Mouse (Mus musculus): ENCODE data around the gene 9030612E09Rik. TPM values are rescaled to one million over a fixed set of nuclear protein-coding genes. Genes with fewer than 3 reads are reported as not detected.

The 9030612E09Rik gene
- polyA plus RNA-seq, 1 experiment, result 0.15 TPM

DNA sequence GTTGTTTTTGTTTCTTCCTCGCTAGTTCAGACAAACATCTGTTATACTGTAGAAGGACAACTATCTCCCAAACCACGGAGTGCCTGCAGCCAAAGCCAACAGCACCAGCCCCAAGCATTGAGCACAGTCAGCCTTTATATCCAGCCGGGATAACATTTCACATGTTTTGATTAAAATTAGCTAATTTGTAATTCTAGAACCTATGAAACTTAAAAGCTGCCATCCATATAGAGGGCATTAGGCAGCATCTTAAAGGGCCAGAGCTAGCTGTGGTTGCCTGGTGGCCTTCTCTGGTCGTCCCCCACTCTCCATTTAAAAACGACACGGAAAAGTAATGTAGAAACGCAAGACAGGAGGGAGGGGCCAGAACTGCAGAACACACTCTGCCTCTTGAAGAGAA lies 2.4 kb upstream of the 9030612E09Rik start:
- peaks cover 4% of the 10 kb centered on the region for H3K4me1 ChIP-seq (ENCODE audit: control insufficient read depth, insufficient read depth, insufficient read length, low read length)
- WGBS, result 14% methylated on average over 7 of the region's 7 CpGs
- H3K27me3 ChIP-seq (ENCODE audit: control insufficient read depth, insufficient read depth, low read length), result peaks cover 49% of the 10 kb centered on the region
- no peak for TF ChIP-seq CTCF (IDR thresholded peaks at IDR 0.05; ENCODE audit: extremely low read depth, insufficient read length, insufficient replicate concordance, low read depth, low read length)
- no peak for TF ChIP-seq POLR2A (IDR thresholded peaks at IDR 0.05; ENCODE audit: low read depth, low read length)
- H3K36me3 ChIP-seq (ENCODE audit: control insufficient read depth, insufficient read depth, low read length), result no peaks in the 10 kb centered on the region
- H3K27ac ChIP-seq (ENCODE audit: insufficient read depth, low read depth, low read length), result no peak overlapping the region
- no peak overlapping the region for H3K4me3 ChIP-seq (ENCODE audit: low read depth, low read length)

DNA sequence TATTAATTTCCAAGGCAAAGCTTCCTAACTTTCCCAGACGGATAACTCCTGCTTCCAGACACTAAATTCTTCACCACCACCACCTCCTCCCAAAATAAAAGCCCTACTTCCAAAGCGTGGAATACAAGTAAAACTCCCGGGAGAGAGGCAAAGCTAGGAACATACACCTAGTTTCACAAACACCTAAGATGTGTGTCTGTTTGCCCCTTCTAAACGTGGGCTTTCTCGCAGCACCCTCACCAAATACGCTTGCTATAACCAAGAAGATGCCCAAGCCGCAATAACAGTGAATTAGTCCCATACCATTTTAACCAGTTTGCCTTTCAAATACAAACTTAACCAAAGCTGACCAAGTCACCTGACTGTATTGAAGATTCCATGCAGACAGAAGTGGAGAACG lies 1.9 kb upstream of the 9030612E09Rik start:
- Histone ChIP-seq H3K36me3 (ENCODE audit: control insufficient read depth, insufficient read depth, low read length) (no peaks in the 10 kb centered on the region), H3K27me3 (ENCODE audit: control insufficient read depth, insufficient read depth, low read length) (peaks cover 49% of the 10 kb centered on the region), H3K4me3 (ENCODE audit: low read depth, low read length) (no peak overlapping the region), H3K4me1 (ENCODE audit: control insufficient read depth, insufficient read depth, insufficient read length, low read length) (peaks cover 4% of the 10 kb centered on the region), H3K27ac (ENCODE audit: insufficient read depth, low read depth, low read length) (no peak overlapping the region)
- TF ChIP-seq POLR2A (IDR thresholded peaks at IDR 0.05; ENCODE audit: low read depth, low read length), result no peak
- WGBS, result 16% methylated on average over 8 of the region's 8 CpGs

DNA sequence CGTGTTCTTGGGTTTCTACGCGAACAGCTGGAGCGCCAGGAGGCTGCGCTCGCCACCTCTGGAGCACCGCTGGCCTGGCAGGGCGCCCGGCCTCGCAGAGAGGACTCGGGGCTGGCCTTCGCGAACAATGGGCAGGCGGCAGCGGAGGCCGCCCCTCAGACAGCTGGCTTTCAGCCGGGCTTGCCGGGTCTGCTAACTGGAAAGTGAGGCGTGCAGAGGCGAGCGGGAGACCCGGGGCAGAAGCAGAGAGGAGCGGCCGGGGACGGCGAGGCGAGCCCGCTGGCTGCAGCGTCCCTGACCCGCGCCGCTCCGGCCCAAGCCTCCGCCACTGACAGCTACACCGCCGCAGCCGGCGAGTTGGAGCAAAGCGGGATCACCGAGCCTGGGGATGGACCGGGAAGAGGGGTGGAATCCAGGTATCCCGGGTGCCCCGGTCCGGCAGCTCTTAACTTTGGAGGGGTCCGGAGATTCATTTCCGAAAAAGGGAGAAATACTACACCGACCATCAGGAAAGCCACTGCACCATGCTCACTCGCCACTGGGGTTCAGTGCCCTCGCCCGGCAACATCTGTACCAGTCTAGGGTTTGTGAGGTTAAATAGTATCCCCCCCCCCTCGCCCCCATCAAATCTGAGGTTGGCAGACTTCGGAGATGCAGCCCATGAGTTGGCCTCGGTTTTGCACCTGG lies 1.2 kb upstream of the 9030612E09Rik start:
- Histone ChIP-seq H3K4me1 (ENCODE audit: control insufficient read depth, insufficient read depth, insufficient read length, low read length) (peaks cover 4% of the 10 kb centered on the region), H3K36me3 (ENCODE audit: control insufficient read depth, insufficient read depth, low read length) (no peaks in the 10 kb centered on the region), H3K4me3 (ENCODE audit: low read depth, low read length) (peak overlapping the region; percentile 65), H3K27me3 (ENCODE audit: control insufficient read depth, insufficient read depth, low read length) (peaks cover 49% of the 10 kb centered on the region), H3K27ac (ENCODE audit: insufficient read depth, low read depth, low read length) (no peak overlapping the region)
- under 1% methylated on average over 53 of the region's 53 CpGs for WGBS
- no peak for TF ChIP-seq CTCF (IDR thresholded peaks at IDR 0.05; ENCODE audit: extremely low read depth, insufficient read length, insufficient replicate concordance, low read depth, low read length)
- no peak for TF ChIP-seq POLR2A (IDR thresholded peaks at IDR 0.05; ENCODE audit: low read depth, low read length)

- Histone ChIP-seq H3K36me3 (ENCODE audit: control insufficient read depth, insufficient read depth, low read length) (no peaks in the 10 kb centered on the region), H3K27ac (ENCODE audit: insufficient read depth, low read depth, low read length) (no peak overlapping the region), H3K4me3 (ENCODE audit: low read depth, low read length) (peak overlapping the region; percentile 65), H3K4me1 (ENCODE audit: control insufficient read depth, insufficient read depth, insufficient read length, low read length) (peaks cover 4% of the 10 kb centered on the region), H3K27me3 (ENCODE audit: control insufficient read depth, insufficient read depth, low read length) (peaks cover 49% of the 10 kb centered on the region)
- TF ChIP-seq CTCF (IDR thresholded peaks at IDR 0.05; ENCODE audit: extremely low read depth, insufficient read length, insufficient replicate concordance, low read depth, low read length), result no peak
- no peak for TF ChIP-seq POLR2A (IDR thresholded peaks at IDR 0.05; ENCODE audit: low read depth, low read length)
- WGBS, result 1% methylated on average over 38 of the region's 38 CpGs
These were observed 627 bp upstream of the 9030612E09Rik start for GRCm38 (mm10) chr10:43173828-43174325.

GRCm38 (mm10) chr10:43175156-43175601 lies 675 bp downstream of the 9030612E09Rik start:
- TF ChIP-seq CTCF (IDR thresholded peaks at IDR 0.05; ENCODE audit: extremely low read depth, insufficient read length, insufficient replicate concordance, low read depth, low read length) (no peak), POLR2A (IDR thresholded peaks at IDR 0.05; ENCODE audit: low read depth, low read length) (no peak)
- no peaks in the 10 kb centered on the region for H3K36me3 ChIP-seq (ENCODE audit: control insufficient read depth, insufficient read depth, low read length)
- peaks cover 49% of the 10 kb centered on the region for H3K27me3 ChIP-seq (ENCODE audit: control insufficient read depth, insufficient read depth, low read length)
- H3K4me1 ChIP-seq (ENCODE audit: control insufficient read depth, insufficient read depth, insufficient read length, low read length), result peaks cover 4% of the 10 kb centered on the region
- H3K27ac ChIP-seq (ENCODE audit: insufficient read depth, low read depth, low read length), result no peak overlapping the region
- peak overlapping the region; percentile 65 for H3K4me3 ChIP-seq (ENCODE audit: low read depth, low read length)
- under 1% methylated on average over 18 of the region's 18 CpGs for WGBS

DNA sequence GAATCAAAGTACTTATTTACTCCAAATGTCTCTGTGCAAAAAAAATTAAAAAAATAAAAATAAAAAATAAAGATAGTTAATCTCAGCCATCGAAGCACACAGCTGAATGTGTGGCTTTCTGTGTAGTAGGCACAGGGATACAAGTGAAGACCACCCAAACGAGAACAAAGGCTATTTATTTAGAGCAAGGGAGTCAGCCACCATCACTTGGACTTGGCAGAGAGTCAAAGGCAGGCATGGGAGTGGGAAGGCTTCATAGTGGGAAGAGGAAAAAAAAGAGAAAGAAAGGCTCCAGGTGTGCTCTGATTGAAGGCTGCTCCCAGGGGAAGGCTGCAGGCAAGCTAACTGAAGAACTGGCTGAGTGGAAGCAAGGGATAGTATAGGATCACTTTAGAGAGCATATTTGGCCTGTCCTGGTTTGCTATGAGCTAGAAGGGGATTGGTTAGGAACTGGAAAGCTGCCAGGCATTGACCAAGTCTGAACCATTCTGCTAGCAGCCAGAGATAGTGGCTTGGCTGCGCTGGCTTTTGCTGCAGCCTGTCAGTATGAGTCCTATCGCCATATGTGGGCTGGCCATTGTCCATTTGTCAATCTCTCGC lies 5.9 kb downstream of the 9030612E09Rik start:
- Histone ChIP-seq H3K36me3 (ENCODE audit: control insufficient read depth, insufficient read depth, low read length) (no peaks in the 10 kb centered on the region), H3K4me1 (ENCODE audit: control insufficient read depth, insufficient read depth, insufficient read length, low read length) (no peaks in the 10 kb centered on the region), H3K27me3 (ENCODE audit: control insufficient read depth, insufficient read depth, low read length) (0 out of 2 replicates have a peak, but pooled peaks cover 8% of the 10 kb centered on the region), H3K27ac (ENCODE audit: insufficient read depth, low read depth, low read length) (no peak overlapping the region), H3K4me3 (ENCODE audit: low read depth, low read length) (no peak overlapping the region)
- WGBS, result 65% methylated on average over 5 of the region's 5 CpGs
- TF ChIP-seq CTCF (IDR thresholded peaks at IDR 0.05; ENCODE audit: extremely low read depth, insufficient read length, insufficient replicate concordance, low read depth, low read length), result no peak
- no peak for TF ChIP-seq POLR2A (IDR thresholded peaks at IDR 0.05; ENCODE audit: low read depth, low read length)

GRCm38 (mm10) chr10:43200206-43200605 lies 25.7 kb downstream of the 9030612E09Rik start:
- no peaks in the 10 kb centered on the region for H3K4me1 ChIP-seq (ENCODE audit: control insufficient read depth, insufficient read depth, insufficient read length, low read length)
- no peak for TF ChIP-seq CTCF (IDR thresholded peaks at IDR 0.05; ENCODE audit: extremely low read depth, insufficient read length, insufficient replicate concordance, low read depth, low read length)
- TF ChIP-seq POLR2A (IDR thresholded peaks at IDR 0.05; ENCODE audit: low read depth, low read length), result no peak
- H3K27me3 ChIP-seq (ENCODE audit: control insufficient read depth, insufficient read depth, low read length), result no peaks in the 10 kb centered on the region
- no peak overlapping the region for H3K4me3 ChIP-seq (ENCODE audit: low read depth, low read length)
- H3K36me3 ChIP-seq (ENCODE audit: control insufficient read depth, insufficient read depth, low read length), result no peaks in the 10 kb centered on the region
- WGBS, result 93% methylated on average over 2 of the region's 2 CpGs
- H3K27ac ChIP-seq (ENCODE audit: insufficient read depth, low read depth, low read length), result no peak overlapping the region

Measured in small intestine, adult 2 months (tissue).